Comparison of ENCODE assay signal across 10 mouse cellular contexts in genomic region chr4:125996576-125996975, GRCm38 (mm10). TPM values are rescaled to one million over a fixed set of nuclear protein-coding genes. Genes with fewer than 3 reads are reported as not detected.
DNase-seq lines count a peak whose midpoint lies in the region; ATAC-seq and TF ChIP-seq lines count a peak whose summit lies in the region.
"Had no signal": no experiment of that assay in that cellular context is flagged by ENCODE, and none has a peak within 500 bp of the region (broad histone marks: within the 10 kb centered on the region; RNA-seq: fewer than 3 reads in every experiment).

No protein-coding gene starts in this region.

- no peak overlapping the region for H3K27ac ChIP-seq in lung, embryonic 14.5 days (ENCODE audit: low read depth)
- H3K27ac ChIP-seq in MEL (ENCODE audit: control insufficient read depth, low read depth, low read length): no peak overlapping the region
- no peak overlapping the region for H3K27ac ChIP-seq in liver, postnatal 0 days (ENCODE audit: low read depth)
- no peak overlapping the region for H3K27ac ChIP-seq in midbrain, embryonic 10.5 days (replicated peaks)
- no peak overlapping the region for H3K27ac ChIP-seq in hindbrain, embryonic 16.5 days (ENCODE audit: low read depth, low read length)
- H3K27ac ChIP-seq: hindbrain, embryonic 14.5 days; midbrain, embryonic 12.5 days had no signal

- no peak for TF ChIP-seq EP300 in MEL (IDR thresholded peaks at IDR 0.05; ENCODE audit: low read depth in 1 of 2, low read length in 2 of 2)
- TF ChIP-seq EP300 in liver, postnatal 0 days (IDR thresholded peaks at IDR 0.05; ENCODE audit: low read depth): no peak

- no peak for TF ChIP-seq POLR2A in MEL (IDR thresholded peaks at IDR 0.05; ENCODE audit: control insufficient read depth in 1 of 2, insufficient read depth in 1 of 2, low read depth in 1 of 2, low read length in 2 of 2, poor library complexity in 1 of 2)

- H3K36me3 ChIP-seq in lung, embryonic 14.5 days (ENCODE audit: insufficient read depth): no peaks in the 10 kb centered on the region
- no peaks in the 10 kb centered on the region for H3K36me3 ChIP-seq in MEL (ENCODE audit: control insufficient read depth in 1 of 2, insufficient read depth in 2 of 2, low read length in 2 of 2)
- H3K36me3 ChIP-seq in liver, postnatal 0 days (replicated peaks; ENCODE audit: insufficient read depth, low read length): no peaks in the 10 kb centered on the region
- no peaks in the 10 kb centered on the region for H3K36me3 ChIP-seq in midbrain, embryonic 10.5 days
- no peaks in the 10 kb centered on the region for H3K36me3 ChIP-seq in hindbrain, embryonic 16.5 days (ENCODE audit: control insufficient read depth, insufficient read depth, low read length)
- H3K36me3 ChIP-seq: midbrain, embryonic 12.5 days had no signal

- no peak overlapping the region for H3K4me3 ChIP-seq in lung, embryonic 14.5 days (ENCODE audit: low read depth, low read length)
- H3K4me3 ChIP-seq in MEL (ENCODE audit: control insufficient read depth in 1 of 2, insufficient read depth in 1 of 2, low read depth in 2 of 2, low read length in 2 of 2): no peak overlapping the region
- H3K4me3 ChIP-seq in liver, postnatal 0 days (ENCODE audit: low read depth, low read length): no peak overlapping the region
- H3K4me3 ChIP-seq in midbrain, embryonic 10.5 days: no peak overlapping the region
- H3K4me3 ChIP-seq in hindbrain, embryonic 16.5 days (ENCODE audit: low read length): no peak overlapping the region
- H3K4me3 ChIP-seq: midbrain, embryonic 12.5 days had no signal

- TF ChIP-seq RAD21 in MEL (IDR thresholded peaks at IDR 0.05; ENCODE audit: low read depth, low read length): no peak

- no peak overlapping the region for H3K9ac ChIP-seq in lung, embryonic 14.5 days
- no peak overlapping the region for H3K9ac ChIP-seq in MEL (ENCODE audit: control insufficient read depth, low read depth, low read length, poor library complexity, severe bottlenecking)
- H3K9ac ChIP-seq in liver, postnatal 0 days (replicated peaks): no peak overlapping the region
- H3K9ac ChIP-seq in hindbrain, embryonic 16.5 days (ENCODE audit: low read depth, low read length): no peak overlapping the region
- H3K9ac ChIP-seq: hindbrain, embryonic 14.5 days; midbrain, embryonic 12.5 days had no signal

- no peaks in the 10 kb centered on the region for H3K4me1 ChIP-seq in lung, embryonic 14.5 days (ENCODE audit: insufficient read depth)
- H3K4me1 ChIP-seq in MEL (ENCODE audit: control insufficient read depth in 1 of 2, insufficient read depth in 2 of 2, low read length in 2 of 2): no peaks in the 10 kb centered on the region
- H3K4me1 ChIP-seq in liver, postnatal 0 days (ENCODE audit: insufficient read depth): no peaks in the 10 kb centered on the region
- no peaks in the 10 kb centered on the region for H3K4me1 ChIP-seq in midbrain, embryonic 10.5 days
- H3K4me1 ChIP-seq in hindbrain, embryonic 16.5 days (ENCODE audit: control insufficient read depth, insufficient read depth, low read depth, low read length): no peaks in the 10 kb centered on the region
- H3K4me1 ChIP-seq: midbrain, embryonic 12.5 days had no signal

- no peak for TF ChIP-seq CTCF in lung, embryonic 14.5 days (IDR thresholded peaks at IDR 0.05; ENCODE audit: low read depth)
- no peak for TF ChIP-seq CTCF in MEL (IDR thresholded peaks at IDR 0.05 in 2 of 3, conservative IDR thresholded peaks at IDR 0.05 in 1 of 3; ENCODE audit: control insufficient read depth in 1 of 3, insufficient read depth in 1 of 3, low read depth in 2 of 3, low read length in 3 of 3, poor library complexity in 1 of 3, severe bottlenecking in 1 of 3)
- no peak for TF ChIP-seq CTCF in liver, postnatal 0 days (IDR thresholded peaks at IDR 0.05; ENCODE audit: low read depth)

- peaks cover 6% of the 10 kb centered on the region; the same call in 1 of the 2 replicates for H3K9me3 ChIP-seq in lung, embryonic 14.5 days (ENCODE audit: low read depth, low read length)
- no peaks in the 10 kb centered on the region for H3K9me3 ChIP-seq in MEL (replicated peaks; ENCODE audit: insufficient read depth, low read length)
- peaks cover 4% of the 10 kb centered on the region; the same call in 1 of the 2 replicates for H3K9me3 ChIP-seq in liver, postnatal 0 days (ENCODE audit: low read length)
- peaks cover 20% of the 10 kb centered on the region for H3K9me3 ChIP-seq in midbrain, embryonic 10.5 days (replicated peaks)
- H3K9me3 ChIP-seq in hindbrain, embryonic 16.5 days (ENCODE audit: control insufficient read depth, low read length): peaks cover 9% of the 10 kb centered on the region

- H3K27me3 ChIP-seq in lung, embryonic 14.5 days (ENCODE audit: insufficient read depth, low read length): no peaks in the 10 kb centered on the region
- no peaks in the 10 kb centered on the region for H3K27me3 ChIP-seq in MEL (ENCODE audit: control insufficient read depth in 1 of 2, insufficient read depth in 2 of 2, low read length in 2 of 2)
- H3K27me3 ChIP-seq in liver, postnatal 0 days (ENCODE audit: insufficient read depth, low read length): no peaks in the 10 kb centered on the region
- H3K27me3 ChIP-seq in midbrain, embryonic 10.5 days (ENCODE audit: low read depth, poor library complexity, severe bottlenecking): no peaks in the 10 kb centered on the region
- no peaks in the 10 kb centered on the region for H3K27me3 ChIP-seq in hindbrain, embryonic 16.5 days (replicated peaks; ENCODE audit: control insufficient read depth, insufficient read depth, low read length)

- no peak for ATAC-seq in lung, embryonic 14.5 days (ENCODE audit: insufficient read depth)
- ATAC-seq in liver, postnatal 0 days: no peak
- ATAC-seq in hindbrain, embryonic 16.5 days: no peak

- peak; percentile 73 for DNase-seq in lung, embryonic 14.5 days
- DNase-seq in lung, postnatal 36 days: no peak
- peak; percentile 63 for DNase-seq in MEL (ENCODE audit: low read depth, low spot score)
- peak; percentile 13 for DNase-seq in c-Kit-positive CD71-positive TER-119-negative erythroid progenitor cells, embryonic 14.5 days (ENCODE audit: low read depth)
- DNase-seq in liver, postnatal 0 days: peak; percentile 33
- DNase-seq in midbrain, embryonic 10.5 days (ENCODE audit: low spot score): no peak
- DNase-seq: cerebellum, postnatal 10 days had no signal

- H3K79me2 ChIP-seq in MEL (ENCODE audit: control insufficient read depth, insufficient read depth, low read length, poor library complexity): no peaks in the 10 kb centered on the region

- no peak overlapping the region for H3K4me2 ChIP-seq in lung, embryonic 14.5 days
- H3K4me2 ChIP-seq in liver, postnatal 0 days (ENCODE audit: low read depth, low read length): no peak overlapping the region
- H3K4me2 ChIP-seq in hindbrain, embryonic 16.5 days (ENCODE audit: low read length): no peak overlapping the region
- H3K4me2 ChIP-seq: hindbrain, embryonic 14.5 days; midbrain, embryonic 12.5 days had no signal

- 6% methylated on average over 4 of the region's 4 CpGs for WGBS in lung, embryonic 14.5 days
- 12% methylated on average over 4 of the region's 4 CpGs for WGBS in liver, postnatal 0 days (ENCODE audit: insufficient replicate concordance)
- 22% methylated on average over 4 of the region's 4 CpGs for WGBS in midbrain, embryonic 10.5 days
- 13% methylated on average over 4 of the region's 4 CpGs for WGBS in hindbrain, embryonic 16.5 days

TF ChIP-seq in MEL, 35 proteins besides CTCF, POLR2A, EP300 and RAD21:
- TF ChIP-seq GABPA (IDR thresholded peaks at IDR 0.05; ENCODE audit: low read depth, low read length) (no peak), MXI1 (IDR thresholded peaks at IDR 0.05; ENCODE audit: low read depth, low read length) (0 out of 2 replicates have a peak, but pooled peaks have one; percentile 25), SIN3A (IDR thresholded peaks at IDR 0.05; ENCODE audit: low read length) (peak; percentile 44; the same call in 1 of the 2 replicates), MAZ (IDR thresholded peaks at IDR 0.05; ENCODE audit: low read depth, low read length) (no peak), TCF12 (IDR thresholded peaks at IDR 0.05; ENCODE audit: low read depth, low read length) (no peak), POLR2AphosphoS5 (IDR thresholded peaks at IDR 0.05; ENCODE audit: borderline replicate concordance, low read depth, low read length) (no peak)

RNA-seq across cellular contexts. Expression of gene Csf3r, which starts 27.8 kb away (rescaled TPM):
- 2.2 and 2.3 TPM in 2 replicates for polyA plus RNA-seq in lung, embryonic 14.5 days (2014; fragmentation: Nextera tagmentation; extraction: Ambion mirVana)
- total RNA-seq in MEL (2012; rRNA removed): not detected in 2 replicates
- polyA plus RNA-seq in MEL (2012; ENCODE audit: insufficient read depth in 1 of 2, insufficient read length in 2 of 2, low read depth in 1 of 2, low replicate concordance in 2 of 2, missing spikeins in 1 of 2): under 1 TPM in 1 of 2 experiments, not detected in 1; 0.06 TPM
- 2.3 and 2.8 TPM in 2 replicates for polyA plus RNA-seq in liver, postnatal 0 days (2015; fragmentation: Nextera tagmentation; extraction: Ambion mirVana)
- polyA plus RNA-seq in midbrain, embryonic 10.5 days (2016; fragmentation: Nextera tagmentation; extraction: Ambion mirVana): 0.48 and 0.75 TPM in 2 replicates
- 0.57 and 0.68 TPM in 2 replicates for polyA plus RNA-seq in hindbrain, embryonic 16.5 days (2015; fragmentation: Nextera tagmentation; extraction: Ambion mirVana)

RNA-seq across cellular contexts. Expression of gene Mrps15, which starts 50.1 kb away (rescaled TPM):
- 134 and 138 TPM in 2 replicates for polyA plus RNA-seq in lung, embryonic 14.5 days (2014; fragmentation: Nextera tagmentation; extraction: Ambion mirVana)
- 91.5 and 92.9 TPM in 2 replicates for total RNA-seq in MEL (2012; rRNA removed)
- polyA plus RNA-seq in MEL (2012; ENCODE audit: insufficient read depth in 1 of 2, insufficient read length in 2 of 2, low read depth in 1 of 2, low replicate concordance in 2 of 2, missing spikeins in 1 of 2): 100 to 1,000 TPM in 1 of 2 experiments, not detected in 1; 157 TPM
- 57.2 and 58.1 TPM in 2 replicates for polyA plus RNA-seq in liver, postnatal 0 days (2015; fragmentation: Nextera tagmentation; extraction: Ambion mirVana)
- polyA plus RNA-seq in midbrain, embryonic 10.5 days (2016; fragmentation: Nextera tagmentation; extraction: Ambion mirVana): 138 and 153 TPM in 2 replicates
- 134 and 138 TPM in 2 replicates for polyA plus RNA-seq in hindbrain, embryonic 16.5 days (2015; fragmentation: Nextera tagmentation; extraction: Ambion mirVana)

Comparison
In these comparisons a context has a peak if more than half of its experiments do, and no peak if none do; other contexts are left out.
1. DNase-seq: peak in lung, embryonic 14.5 days (single experiment), MEL (single experiment), c-Kit-positive CD71-positive TER-119-negative erythroid progenitor cells, embryonic 14.5 days (single experiment) and liver, postnatal 0 days (single experiment); none in lung, postnatal 36 days (single experiment) and midbrain, embryonic 10.5 days (single experiment).